Mouse (Mus musculus): ENCODE data around the gene Dnajc4. TPM values are rescaled to one million over a fixed set of nuclear protein-coding genes. Genes with fewer than 3 reads are reported as not detected.

Dnajc4 gene
- total and polyA plus RNA-seq, 2 experiments from 2014 or later = 20.2 to 20.7 TPM

DNA sequence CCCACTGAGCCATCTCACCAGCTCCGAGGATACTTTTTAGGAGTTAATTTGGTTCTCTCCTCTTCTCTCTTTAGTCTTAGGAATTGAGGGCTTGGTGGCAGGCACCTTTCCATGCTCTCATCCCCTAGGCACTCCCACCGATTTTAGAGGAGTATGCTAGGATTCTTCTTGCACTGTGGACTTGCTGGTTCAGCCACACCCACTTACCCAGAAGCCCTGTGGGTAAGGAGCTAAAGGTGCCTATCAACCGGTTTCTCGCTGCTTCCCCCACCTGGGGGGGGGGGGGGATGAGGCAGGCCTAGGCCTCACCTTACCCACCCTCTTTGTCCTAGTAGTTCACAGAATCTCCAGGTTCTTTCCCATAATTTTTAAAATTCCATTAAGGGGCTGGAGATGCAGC, 44.6 kb downstream of the Dnajc4 start:
- ATAC-seq (no peak), DNase-seq (no peak)
- Histone ChIP-seq H3K27ac (ENCODE audit: low read depth, low read length) (no peak overlapping the region), H3K4me2 (ENCODE audit: low read depth) (no peak overlapping the region), H3K4me3 (ENCODE audit: low read depth, low read length) (no peak overlapping the region), H3K4me1 (ENCODE audit: insufficient read depth) (peaks cover 11% of the 10 kb centered on the region), H3K9ac (no peak overlapping the region), H3K36me3 (ENCODE audit: insufficient read depth) (peaks cover 14% of the 10 kb centered on the region; the same call in 1 of the 2 replicates), H3K27me3 (ENCODE audit: insufficient read depth, low read length) (no peaks in the 10 kb centered on the region), H3K9me3 (ENCODE audit: low read length) (no peaks in the 10 kb centered on the region)
- no peak for TF ChIP-seq CTCF (IDR thresholded peaks at IDR 0.05; ENCODE audit: low read depth)
- WGBS = 54% methylated on average over 4 of the region's 4 CpGs

DNA sequence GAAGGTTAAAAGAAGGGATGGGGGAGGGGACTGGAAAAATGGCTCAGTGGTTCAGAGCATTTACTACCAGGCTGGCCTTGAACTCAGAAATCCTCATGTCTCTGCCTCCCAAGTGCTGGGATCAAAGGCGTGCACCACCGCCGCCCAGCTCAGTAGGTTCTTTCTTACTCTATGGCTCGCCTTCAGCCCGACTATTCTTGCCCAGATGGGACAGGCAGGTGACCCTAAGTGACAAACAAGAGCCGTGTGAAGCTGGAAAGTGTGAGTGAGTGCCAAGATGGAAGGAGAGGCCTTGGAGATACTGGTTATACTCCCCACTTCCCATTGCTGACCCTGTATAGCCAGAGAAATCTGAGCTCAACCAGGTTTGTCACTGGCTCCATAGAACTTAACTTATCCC, 48.7 kb downstream of the Dnajc4 start:
- ATAC-seq (no peak), DNase-seq (no peak)
- no peak for TF ChIP-seq CTCF (IDR thresholded peaks at IDR 0.05; ENCODE audit: low read depth)
- WGBS = 91% methylated on average over 6 of the region's 6 CpGs
- H3K4me1 ChIP-seq (ENCODE audit: insufficient read depth) = peaks cover 20% of the 10 kb centered on the region
- H3K36me3 ChIP-seq (ENCODE audit: insufficient read depth) = peaks cover 14% of the 10 kb centered on the region
- H3K4me3 ChIP-seq (ENCODE audit: low read depth, low read length) = no peak overlapping the region
- no peak overlapping the region for H3K4me2 ChIP-seq (ENCODE audit: low read depth)
- H3K9me3 ChIP-seq (ENCODE audit: low read length) = no peaks in the 10 kb centered on the region
- H3K27me3 ChIP-seq (ENCODE audit: insufficient read depth, low read length) = no peaks in the 10 kb centered on the region
- no peak overlapping the region for H3K27ac ChIP-seq (ENCODE audit: low read depth, low read length)
- no peak overlapping the region for H3K9ac ChIP-seq

DNA sequence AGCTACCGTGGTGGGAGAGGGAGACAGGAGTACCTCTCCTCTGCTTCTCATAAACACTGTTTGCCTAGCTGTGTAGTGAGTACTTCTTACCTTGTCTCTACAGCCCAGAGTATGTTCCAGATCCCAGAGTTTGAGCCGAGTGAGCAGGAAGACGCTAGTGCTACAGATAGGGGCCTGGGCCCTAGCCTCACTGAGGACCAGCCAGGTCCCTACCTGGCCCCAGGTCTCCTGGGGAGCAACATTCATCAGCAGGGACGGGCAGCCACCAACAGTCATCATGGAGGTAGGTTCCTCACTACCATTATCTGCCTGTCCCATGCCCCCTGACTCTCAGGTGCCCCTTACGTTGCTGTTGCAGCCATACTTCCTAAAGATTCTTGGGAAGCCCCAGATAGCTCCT, 49.6 kb downstream of the Dnajc4 start:
- H3K27me3 ChIP-seq (ENCODE audit: insufficient read depth, low read length) = no peaks in the 10 kb centered on the region
- peak overlapping the region; percentile 95 for H3K27ac ChIP-seq (ENCODE audit: low read depth, low read length)
- no peak for TF ChIP-seq CTCF (IDR thresholded peaks at IDR 0.05; ENCODE audit: low read depth)
- H3K4me1 ChIP-seq (ENCODE audit: insufficient read depth) = peaks cover 20% of the 10 kb centered on the region
- H3K4me3 ChIP-seq (ENCODE audit: low read depth, low read length) = peak overlapping the region; percentile 88
- peak overlapping the region; percentile 97 for H3K4me2 ChIP-seq (ENCODE audit: low read depth)
- ATAC-seq = 0 out of 2 replicates have a peak, but pooled peaks have one; percentile 1
- WGBS = 31% methylated on average over 5 of the region's 5 CpGs
- no peak for DNase-seq
- peak overlapping the region; percentile 93 for H3K9ac ChIP-seq
- no peaks in the 10 kb centered on the region for H3K9me3 ChIP-seq (ENCODE audit: low read length)
- H3K36me3 ChIP-seq (ENCODE audit: insufficient read depth) = peaks cover 18% of the 10 kb centered on the region

DNA sequence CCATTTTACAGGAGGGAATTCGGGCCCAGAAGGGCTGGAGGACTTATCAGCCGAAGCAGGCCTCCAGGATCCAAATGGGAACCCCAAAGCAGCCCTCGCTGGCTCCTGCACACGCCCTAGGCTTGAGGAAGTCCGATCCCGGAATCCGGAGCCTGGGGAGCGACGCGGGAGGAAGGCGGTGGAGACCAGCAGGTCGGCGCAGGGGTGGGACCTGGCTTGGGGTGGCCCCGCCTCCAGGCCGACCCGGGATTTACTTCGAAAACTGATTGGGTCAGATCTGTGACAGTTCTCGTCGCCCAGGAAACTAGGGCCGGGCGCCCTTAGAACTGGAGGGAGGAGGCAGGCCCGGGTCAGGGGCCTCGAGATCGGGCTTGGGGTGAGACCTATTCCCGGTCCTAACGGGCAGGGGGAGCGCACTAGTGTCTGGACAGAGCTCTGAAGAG, 50.1 kb downstream of the Dnajc4 start, which contains the start of gene Gpr137:
Gene Gpr137, minus strand, starts transcription at position 232 of the 443 bp plus-strand sequence.
- Histone ChIP-seq H3K4me3 (ENCODE audit: low read depth, low read length) (peak within 1 kb of the TSS; percentile 88), H3K27me3 (ENCODE audit: insufficient read depth, low read length) (no peaks in the 10 kb centered on the region), H3K9ac (peak within 1 kb of the TSS; percentile 93), H3K27ac (ENCODE audit: low read depth, low read length) (peak within 1 kb of the TSS; percentile 95), H3K4me1 (ENCODE audit: insufficient read depth) (peaks cover 20% of the 10 kb centered on the region), H3K9me3 (ENCODE audit: low read length) (no peaks in the 10 kb centered on the region), H3K36me3 (ENCODE audit: insufficient read depth) (peaks cover 18% of the 10 kb centered on the region), H3K4me2 (ENCODE audit: low read depth) (peak within 1 kb of the TSS; percentile 97)
- DNase-seq (peak; percentile 88), ATAC-seq (peak; percentile 90)
- TF ChIP-seq CTCF (IDR thresholded peaks at IDR 0.05; ENCODE audit: low read depth) = no peak
- WGBS = under 1% methylated on average over 27 of the region's 27 CpGs

DNA sequence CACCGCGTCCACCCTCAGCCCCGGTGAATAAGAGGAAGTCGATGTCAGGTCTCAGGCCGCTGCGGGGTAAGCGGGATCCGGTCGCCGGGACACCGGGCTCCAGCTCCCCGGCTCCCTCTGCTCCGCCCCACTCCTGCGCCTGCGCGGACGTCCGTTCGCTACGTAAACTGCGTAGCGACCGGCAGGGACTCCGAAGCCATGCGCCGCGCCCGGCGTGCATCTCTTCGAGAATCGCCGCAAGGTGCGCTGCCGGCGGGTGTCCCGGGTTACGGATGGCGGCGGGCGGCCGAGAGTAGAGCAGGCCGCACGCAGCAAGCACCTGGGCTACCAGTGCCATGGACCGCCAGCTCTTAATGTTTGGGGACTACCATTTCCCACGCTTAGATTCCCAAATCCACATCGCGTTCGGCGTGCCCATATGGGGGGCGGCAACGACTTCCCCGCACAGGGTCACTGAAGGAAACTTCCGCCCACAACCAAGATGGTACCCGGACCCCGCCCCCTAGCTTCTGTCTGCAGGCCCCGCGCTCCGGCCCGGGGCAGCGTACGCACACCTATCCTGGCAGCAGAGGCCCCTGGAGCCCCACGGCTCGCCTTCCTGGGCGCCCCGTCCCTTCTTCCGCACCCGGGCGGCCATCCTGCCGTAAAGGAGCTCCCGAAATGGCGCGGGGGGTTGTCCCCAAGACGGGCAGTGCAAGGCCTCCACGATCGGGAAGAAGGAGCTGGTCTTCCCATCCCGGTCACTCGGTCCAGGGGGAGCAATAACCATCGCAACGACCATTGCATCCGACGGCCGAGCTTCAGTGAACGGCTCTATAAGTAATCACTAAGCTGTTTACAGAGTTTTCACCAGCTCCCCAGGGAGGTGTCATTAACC, 50.8 kb downstream of the Dnajc4 start, which contains the start of gene Bad:
Gene Bad, plus strand, starts transcription at position 490 of the 877 bp plus-strand sequence.
- no peaks in the 10 kb centered on the region for H3K9me3 ChIP-seq (ENCODE audit: low read length)
- peak; percentile 14; the same call in 1 of the 2 replicates for TF ChIP-seq CTCF (IDR thresholded peaks at IDR 0.05; ENCODE audit: low read depth)
- peak within 1 kb of the TSS; percentile 93 for H3K9ac ChIP-seq
- H3K27me3 ChIP-seq (ENCODE audit: insufficient read depth, low read length) = no peaks in the 10 kb centered on the region
- peaks cover 20% of the 10 kb centered on the region for H3K4me1 ChIP-seq (ENCODE audit: insufficient read depth)
- DNase-seq (peak; percentile 98), ATAC-seq (peak; percentile 85)
- H3K4me2 ChIP-seq (ENCODE audit: low read depth) = peak within 1 kb of the TSS; percentile 97
- H3K36me3 ChIP-seq (ENCODE audit: insufficient read depth) = peaks cover 16% of the 10 kb centered on the region
- WGBS = 2% methylated on average over 83 of the region's 83 CpGs
- peak within 1 kb of the TSS; percentile 95 for H3K27ac ChIP-seq (ENCODE audit: low read depth, low read length)
- peak within 1 kb of the TSS; percentile 88 for H3K4me3 ChIP-seq (ENCODE audit: low read depth, low read length)

DNA sequence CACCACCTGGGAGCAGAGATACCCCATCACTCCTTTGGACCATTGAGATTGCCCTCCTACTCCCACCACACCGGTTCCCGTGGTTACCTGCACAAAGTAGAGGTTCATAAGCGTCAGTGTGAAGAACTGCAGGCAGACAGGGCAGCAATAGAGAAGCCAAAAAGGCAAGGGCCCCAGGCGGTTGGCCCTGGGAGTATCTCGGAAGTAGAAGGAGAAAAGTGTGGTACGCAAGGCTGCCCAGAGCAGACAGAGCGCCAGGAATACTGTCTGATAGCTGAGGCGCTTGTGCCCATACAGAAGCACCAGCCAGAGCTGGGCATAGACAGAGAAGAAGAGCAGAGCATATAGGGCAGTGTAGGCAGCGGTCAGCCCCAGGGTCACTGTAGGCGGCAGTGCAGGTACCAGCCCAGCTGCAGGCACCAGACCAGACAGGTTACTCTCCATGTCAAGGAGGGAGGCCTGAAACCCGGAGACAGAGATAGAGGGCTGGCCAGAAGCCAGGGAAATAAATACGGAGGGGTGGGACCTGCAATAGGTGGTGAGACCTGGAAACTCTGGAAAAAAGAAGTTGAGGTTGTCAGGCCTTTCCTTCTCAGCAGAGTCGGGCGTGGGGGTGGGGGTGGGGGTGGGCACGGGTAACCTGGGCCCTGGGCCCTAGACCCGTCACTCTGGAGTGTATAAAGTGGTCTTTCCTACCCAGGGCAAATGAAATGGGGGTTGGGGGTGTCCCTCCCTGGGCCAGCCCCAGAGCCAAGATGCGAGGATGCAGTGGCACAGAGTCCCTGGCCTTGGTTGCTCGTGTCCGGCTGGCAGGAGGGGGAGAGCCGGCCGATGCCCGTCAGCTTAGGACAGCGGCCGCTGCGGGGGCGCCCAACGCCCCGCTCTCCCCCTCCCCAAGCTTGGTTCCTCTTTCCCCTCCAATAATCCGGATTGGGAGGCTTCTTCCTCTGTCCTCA, 51.7 kb downstream of the Dnajc4 start:
- Histone ChIP-seq H3K4me3 (ENCODE audit: low read depth, low read length) (peak overlapping the region; percentile 88), H3K36me3 (ENCODE audit: insufficient read depth) (peaks cover 7% of the 10 kb centered on the region; the same call in 1 of the 2 replicates), H3K4me2 (ENCODE audit: low read depth) (peak overlapping the region; percentile 97), H3K27me3 (ENCODE audit: insufficient read depth, low read length) (peaks cover 2% of the 10 kb centered on the region; the same call in 1 of the 2 replicates), H3K9ac (peak overlapping the region; percentile 93), H3K9me3 (ENCODE audit: low read length) (no peaks in the 10 kb centered on the region), H3K27ac (ENCODE audit: low read depth, low read length) (peak overlapping the region; percentile 95; the same call in 1 of the 2 replicates), H3K4me1 (ENCODE audit: insufficient read depth) (peaks cover 20% of the 10 kb centered on the region)
- TF ChIP-seq CTCF (IDR thresholded peaks at IDR 0.05; ENCODE audit: low read depth) = no peak
- ATAC-seq (0 out of 2 replicates have a peak, but pooled peaks have one; percentile 0), DNase-seq (no peak)
- WGBS = 19% methylated on average over 28 of the region's 29 CpGs
